Mouse (Mus musculus) adrenal gland, postnatal 10 days (tissue): Measurements from ENCODE around the gene Pnmal1. TPM values are rescaled to one million over a fixed set of nuclear protein-coding genes. Genes with fewer than 3 reads are reported as not detected.

Source experiments
- DNase-seq: peaks from one replicate; pipeline ENCODE4 v3.0.0; 2021; ENCODE audit warnings: mixed read lengths
- total RNA-seq, 2 experiments: library from RNA; stranded (reverse); gene quantifications; 2 replicates each; pipeline ENCODE4 v1.2.3; 2021

Pnmal1 gene
- total RNA-seq, 2 experiments from 2014 or later: 4.5 to 5.1 TPM

- DNase-seq: peak; percentile 99
Observed at GRCm38 (mm10) chr7:16924037-16924834, 35.2 kb upstream of the Pnmal1 start, which contains the start of gene Calm3. Calm3 (minus strand) TSS chr7:16924114.

- no peak for DNase-seq
Observed at GRCm38 (mm10) chr7:16928341-16928740, 31.1 kb upstream of the Pnmal1 start.

- DNase-seq: peak; percentile 76
Observed at GRCm38 (mm10) chr7:16930850-16931249, 28.6 kb upstream of the Pnmal1 start.

GRCm38 (mm10) chr7:16931968-16932627 lies 27.4 kb upstream of the Pnmal1 start:
- peak; percentile 88 for DNase-seq

- DNase-seq: peak; percentile 68
Observed at GRCm38 (mm10) chr7:16932704-16933577, 26.5 kb upstream of the Pnmal1 start.

- peak; percentile 15 for DNase-seq
Observed at GRCm38 (mm10) chr7:16937312-16937711, 22.2 kb upstream of the Pnmal1 start.

GRCm38 (mm10) chr7:16938117-16938791 lies 21.2 kb upstream of the Pnmal1 start:
- DNase-seq: peak; percentile 12

GRCm38 (mm10) chr7:16940292-16940691 lies 19.2 kb upstream of the Pnmal1 start:
- peak; percentile 49 for DNase-seq

- DNase-seq: no peak
Observed at GRCm38 (mm10) chr7:16942861-16943260, 16.6 kb upstream of the Pnmal1 start.

- DNase-seq: peak; percentile 90
Observed at GRCm38 (mm10) chr7:16944061-16944807, 15.2 kb upstream of the Pnmal1 start, which contains the start of gene Pnmal2. Pnmal2 (plus strand) TSS chr7:16944682.

- peak; percentile 37 for DNase-seq
Observed at GRCm38 (mm10) chr7:16944808-16945315, 14.6 kb upstream of the Pnmal1 start.

GRCm38 (mm10) chr7:16945419-16945818 lies 14.1 kb upstream of the Pnmal1 start:
- DNase-seq: peak; percentile 22

GRCm38 (mm10) chr7:16946441-16947348 lies 12.8 kb upstream of the Pnmal1 start:
- DNase-seq: peak; percentile 33

- DNase-seq: no peak
Observed at GRCm38 (mm10) chr7:16947349-16947895, 12.1 kb upstream of the Pnmal1 start.

GRCm38 (mm10) chr7:16947959-16948361 lies 11.5 kb upstream of the Pnmal1 start:
- peak; percentile 51 for DNase-seq

GRCm38 (mm10) chr7:16948923-16949458 lies 10.5 kb upstream of the Pnmal1 start:
- no peak for DNase-seq

GRCm38 (mm10) chr7:16949908-16950841 lies 9.3 kb upstream of the Pnmal1 start:
- DNase-seq: peak; percentile 87
